Mouse (Mus musculus) urinary bladder, postnatal 25 days (tissue): ENCODE data around the gene Wrap73.

Source experiments
- DNase-seq: peaks from one replicate; pipeline ENCODE4 v3.0.0; 2022; ENCODE audit warnings: low spot score

The Wrap73 gene

DNA sequence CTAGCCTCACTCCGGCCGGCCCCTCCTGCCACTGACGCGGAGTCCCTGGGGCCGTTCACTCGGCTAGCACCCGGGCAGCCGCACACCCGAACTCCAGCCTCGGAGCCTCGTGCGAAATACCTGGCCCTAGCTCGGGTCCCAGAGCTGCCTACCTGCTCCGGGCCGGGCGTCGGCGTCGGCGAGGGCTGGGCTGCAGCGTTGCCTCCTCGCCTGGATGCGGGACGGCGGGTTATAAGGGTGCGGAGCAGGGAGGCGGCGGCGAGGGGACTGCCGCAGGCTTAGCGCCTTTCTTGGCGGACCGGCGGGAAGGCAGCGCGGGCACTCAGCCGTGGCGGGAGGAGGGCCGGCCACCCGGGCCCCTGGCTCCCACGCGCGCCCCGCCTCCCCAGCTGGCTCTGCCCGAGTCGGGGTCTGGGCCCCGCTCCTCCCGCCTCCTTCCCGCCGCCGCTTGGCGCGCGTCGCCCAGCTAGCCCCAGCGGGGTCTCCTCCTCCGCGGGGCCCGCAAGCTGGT is 2.4 kb upstream of the Wrap73 start:
- DNase-seq = no peak

GRCm38 (mm10) chr4:154140182-154140212 is 2.2 kb upstream of the Wrap73 start, which contains the start of gene Trp73:
Gene Trp73 (minus strand): TSS chr4:154140208.
- DNase-seq = no peak

GRCm38 (mm10) chr4:154140213-154141008 is 1.8 kb upstream of the Wrap73 start:
- DNase-seq = peak; percentile 14

GRCm38 (mm10) chr4:154141009-154141867 is 934 bp upstream of the Wrap73 start:
- DNase-seq = no peak

- DNase-seq = no peak
Measured at GRCm38 (mm10) chr4:154144712-154145111, 2.5 kb downstream of the Wrap73 start.

- no peak for DNase-seq
Measured at GRCm38 (mm10) chr4:154146342-154146741, 4.2 kb downstream of the Wrap73 start.

DNA sequence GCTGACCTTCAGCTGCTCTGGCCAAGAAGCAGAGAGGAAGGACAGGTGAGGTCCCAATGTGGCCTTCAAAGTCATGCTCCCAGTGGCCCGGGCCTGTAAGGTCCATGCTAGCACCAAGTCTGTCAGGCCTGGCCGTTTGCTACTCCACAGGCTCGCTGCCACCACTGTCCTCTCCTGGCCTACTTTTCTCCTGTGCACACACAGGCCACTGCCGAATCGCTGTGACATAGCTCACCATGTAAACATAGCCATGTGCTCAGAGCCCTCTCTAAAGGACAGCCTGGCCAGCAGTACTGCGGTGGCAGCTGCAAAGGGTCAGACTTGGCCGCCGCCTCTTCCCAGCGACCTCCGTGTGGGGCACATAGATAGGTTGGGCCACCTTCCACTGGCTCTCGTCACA is 11.9 kb downstream of the Wrap73 start:
- DNase-seq = no peak

- no peak for DNase-seq
Measured at GRCm38 (mm10) chr4:154156050-154156449, 13.9 kb downstream of the Wrap73 start.

DNA sequence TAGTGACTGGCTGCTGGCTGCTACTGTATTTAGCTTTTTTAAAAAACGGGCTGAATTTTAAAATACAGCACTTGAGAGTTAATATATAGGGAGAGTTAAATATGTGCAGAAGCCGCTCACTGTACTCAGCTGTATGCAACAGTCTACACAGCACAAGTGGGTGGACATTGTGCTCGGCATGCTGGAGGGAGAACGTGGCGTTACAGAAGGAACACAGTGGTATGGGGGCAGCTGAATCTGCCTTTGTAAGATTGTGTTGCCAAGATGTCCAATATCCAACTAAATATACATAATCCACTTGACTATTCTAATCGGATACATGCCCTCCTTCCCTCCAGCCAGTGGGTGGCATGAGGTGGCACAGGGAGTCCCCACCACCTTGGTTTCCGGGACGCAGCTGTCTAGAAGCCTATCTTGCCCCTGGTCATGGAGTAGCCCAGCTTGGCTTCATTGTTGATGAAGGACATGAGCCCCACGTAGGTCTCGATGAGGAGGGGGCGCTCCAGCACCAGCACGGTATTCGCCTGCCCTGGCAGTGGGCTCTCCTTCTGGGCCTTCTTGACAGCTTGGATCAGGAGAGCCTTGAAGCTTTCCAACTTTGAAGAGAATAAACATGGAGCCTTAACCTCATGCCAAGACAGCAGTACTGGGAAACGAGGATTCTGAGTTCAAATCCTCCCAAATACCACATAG is 15.9 kb downstream of the Wrap73 start:
- DNase-seq = no peak

- peak; percentile 74 for DNase-seq
Measured at GRCm38 (mm10) chr4:154159002-154159401, 16.8 kb downstream of the Wrap73 start.

DNA sequence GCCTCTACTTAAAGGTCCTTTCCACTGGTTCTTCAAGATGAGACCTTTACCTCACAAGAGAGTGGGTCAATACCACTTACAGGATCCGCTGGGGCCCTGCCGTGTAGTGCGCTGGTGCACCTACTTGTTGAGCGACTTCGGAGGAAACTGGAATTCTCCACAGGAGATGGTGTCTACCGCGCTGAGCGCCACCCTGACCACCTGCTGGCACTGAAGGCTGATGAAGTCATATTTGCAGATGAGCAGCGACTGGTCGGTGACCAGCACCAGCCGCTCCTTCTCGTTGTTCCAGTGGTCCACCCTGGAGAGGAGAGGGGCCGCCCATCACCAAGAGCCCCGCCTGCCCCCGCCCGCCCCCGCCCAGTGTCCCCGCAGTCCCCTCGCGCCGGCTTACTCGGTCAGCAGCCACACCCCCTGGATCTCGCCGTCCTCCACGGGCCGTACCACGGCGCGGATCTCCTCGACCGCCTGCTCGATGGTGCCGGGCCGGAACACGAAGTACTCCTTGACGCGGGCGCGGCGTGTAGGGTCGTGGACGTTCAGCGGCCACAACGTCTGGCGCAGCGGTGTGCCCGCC is 17.9 kb downstream of the Wrap73 start:
- DNase-seq = no peak

DNA sequence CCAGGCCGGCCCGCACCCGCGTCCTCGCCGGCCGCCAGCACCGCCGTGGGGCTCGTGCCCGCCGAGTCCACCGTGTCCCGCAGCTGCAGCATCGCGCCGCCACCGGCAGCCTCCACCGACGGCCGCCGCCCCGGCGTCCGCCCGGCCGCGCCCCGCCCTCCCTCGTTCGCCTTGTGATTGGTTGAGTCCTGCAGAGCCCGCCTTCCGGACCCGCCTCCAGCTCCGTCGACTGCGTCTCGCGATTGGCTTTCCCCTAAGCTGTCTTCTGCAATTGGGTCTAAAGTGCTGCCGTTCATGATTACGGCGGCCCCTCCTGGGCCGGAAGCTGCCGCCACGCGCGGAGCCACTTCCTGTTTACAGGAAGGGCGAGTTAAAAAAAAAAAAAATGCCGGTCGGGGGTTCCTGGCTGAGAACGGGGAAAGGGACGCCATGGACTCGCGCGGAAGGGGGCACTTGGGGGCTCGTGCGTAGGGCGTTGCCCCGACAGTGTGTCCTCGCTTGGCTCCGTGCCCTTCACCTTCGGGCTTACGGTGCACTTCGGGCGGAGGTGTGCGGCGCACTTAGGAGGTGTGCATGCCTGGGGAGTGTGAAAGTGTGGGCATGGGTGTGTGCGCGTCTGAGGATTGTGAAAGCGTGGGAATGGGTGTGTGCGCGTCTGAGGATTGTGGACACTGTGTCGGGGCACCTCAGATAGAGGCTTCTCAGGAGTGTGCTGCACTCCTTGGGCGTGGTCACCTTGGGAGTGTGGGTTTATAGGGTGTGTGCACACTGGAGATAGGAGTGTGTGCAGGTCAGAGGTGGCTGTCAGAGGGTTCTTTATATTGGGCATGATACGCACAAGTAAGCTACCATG is 18.6 kb downstream of the Wrap73 start, which contains the start of gene Tprgl:
Tprgl (minus strand) TSS at position 129 of the 853 bp plus-strand sequence.
- peak; percentile 94 for DNase-seq

- peak; percentile 71 for DNase-seq
Measured at GRCm38 (mm10) chr4:154163296-154163695, 21.1 kb downstream of the Wrap73 start.

DNA sequence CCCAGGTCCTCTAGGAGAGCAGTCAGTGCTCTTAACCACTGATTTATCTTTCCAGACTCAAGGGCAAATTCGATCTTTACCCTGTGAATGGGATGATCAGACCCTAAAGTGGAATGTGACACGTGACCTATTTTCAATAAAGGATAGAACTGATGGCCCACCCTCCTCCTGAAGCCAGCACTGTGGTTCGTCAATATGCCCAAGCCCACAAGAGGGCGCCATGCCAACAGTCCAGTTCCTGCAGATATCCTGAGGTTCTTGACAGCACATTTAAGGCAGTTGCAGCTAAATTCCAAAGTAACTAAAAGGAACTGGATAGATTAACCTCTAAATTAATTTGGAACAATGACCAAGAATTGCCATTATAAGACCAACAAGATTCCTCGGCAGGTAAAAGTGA is 24.9 kb downstream of the Wrap73 start:
- peak; percentile 70 for DNase-seq

GRCm38 (mm10) chr4:154170021-154170420 is 27.8 kb downstream of the Wrap73 start:
- DNase-seq = no peak

DNA sequence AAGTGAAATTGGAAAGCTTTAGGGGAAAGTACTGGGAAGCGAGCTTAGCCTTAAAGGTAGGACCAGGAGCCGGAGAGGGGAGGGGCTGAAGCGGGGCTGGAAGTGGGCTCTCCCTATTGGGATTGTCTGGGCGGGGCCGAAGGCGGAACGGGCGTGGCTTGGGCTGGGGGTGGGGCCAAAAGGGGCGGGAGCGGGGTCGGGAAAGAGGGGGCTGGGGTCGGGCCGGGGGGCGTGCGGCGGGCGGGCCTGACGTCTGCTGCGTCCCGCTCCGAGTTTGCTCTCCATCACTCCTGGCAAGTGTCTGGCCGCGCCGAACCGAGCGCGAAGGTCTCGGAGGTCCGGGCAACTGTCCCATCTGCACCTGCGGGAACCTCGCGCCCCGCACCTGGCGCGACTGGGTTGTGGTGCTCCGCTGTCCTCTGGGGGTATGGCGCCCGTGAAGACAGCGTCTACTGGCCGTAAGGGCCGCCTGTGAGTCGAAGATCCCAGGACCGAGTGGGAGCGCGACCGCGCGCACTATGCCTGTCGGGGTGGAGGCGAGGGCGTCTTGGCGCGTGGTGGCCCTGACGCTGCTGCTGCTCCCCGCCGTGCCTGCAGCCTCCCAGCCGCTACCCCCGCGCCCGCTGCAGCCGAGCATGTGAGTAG is 28.5 kb downstream of the Wrap73 start, which contains the start of gene Megf6:
Megf6 (plus strand) TSS at position 225 of the 645 bp plus-strand sequence.
- peak; percentile 33 for DNase-seq

DNA sequence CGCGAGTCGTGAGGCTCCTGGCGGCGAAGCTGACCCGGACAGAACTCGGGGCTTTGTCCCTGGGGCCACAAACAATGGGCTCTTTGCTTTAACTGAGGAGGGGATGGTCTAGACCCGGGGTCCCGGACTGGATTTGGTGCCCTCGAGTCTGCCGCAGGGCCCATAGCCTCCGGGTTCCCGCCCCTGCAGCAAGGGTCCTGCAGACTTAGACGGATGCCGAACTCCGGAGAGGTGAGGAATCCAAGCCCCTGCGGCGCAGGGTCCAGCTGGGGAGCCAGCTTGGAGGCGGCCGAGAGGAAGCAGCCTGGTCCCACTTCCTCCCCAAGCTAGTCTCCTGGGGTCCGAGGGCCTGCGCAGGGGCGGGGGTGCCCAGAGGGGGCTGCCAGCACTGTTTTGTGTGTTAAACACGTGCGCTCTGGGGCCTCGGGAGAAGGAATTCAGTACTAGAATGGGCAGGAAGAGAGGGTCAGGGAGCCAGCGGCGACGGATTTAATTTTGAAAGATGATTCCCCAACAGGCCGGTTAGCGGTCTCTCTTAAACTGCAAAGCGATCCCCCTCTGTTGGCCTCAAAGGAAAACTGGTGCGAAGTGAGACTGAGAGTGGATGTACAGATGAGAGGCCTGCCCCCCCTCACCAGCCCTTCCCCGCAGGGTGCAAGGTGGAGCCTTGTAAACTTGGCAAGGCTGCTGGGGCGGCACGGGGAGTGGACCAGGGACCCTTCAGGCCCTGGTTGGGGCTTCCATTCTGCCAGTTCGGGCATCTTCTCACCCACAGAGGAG is 29.2 kb downstream of the Wrap73 start:
- DNase-seq = no peak

DNA sequence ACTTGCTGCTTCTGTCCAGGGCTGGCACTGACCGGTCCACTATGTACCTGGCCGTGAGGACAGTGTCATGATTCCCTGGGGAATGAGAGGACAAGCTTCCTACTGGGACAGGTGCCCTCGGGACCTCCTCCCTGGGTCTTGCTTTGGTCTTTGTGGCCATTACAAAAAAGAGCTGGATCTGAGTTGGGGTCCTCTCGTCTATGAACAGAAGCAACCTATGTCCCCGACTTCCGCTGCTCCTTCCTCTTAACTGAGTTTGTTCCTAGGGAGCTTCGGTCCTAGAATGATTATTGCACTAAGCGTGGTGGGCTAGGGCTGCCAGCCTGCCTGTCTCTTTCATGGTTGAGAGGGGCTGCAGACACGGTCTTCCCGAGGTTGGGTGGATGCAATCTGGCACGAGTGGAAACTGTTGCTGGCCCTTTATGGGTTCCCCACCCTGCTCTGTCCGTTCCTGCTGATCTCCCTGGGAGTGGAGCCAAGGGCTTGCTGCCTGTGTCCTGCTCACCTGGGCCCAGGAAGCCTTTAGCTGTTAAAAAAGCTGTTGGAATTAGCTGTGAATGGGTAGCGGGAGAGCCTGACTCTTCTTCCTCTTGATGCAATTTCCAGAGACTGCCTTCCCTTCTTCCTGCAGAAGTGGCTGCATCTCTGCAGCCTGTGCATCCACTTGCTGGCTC is 29.9 kb downstream of the Wrap73 start:
- DNase-seq = no peak

GRCm38 (mm10) chr4:154177257-154177656 is 35.1 kb downstream of the Wrap73 start:
- peak; percentile 22 for DNase-seq

DNA sequence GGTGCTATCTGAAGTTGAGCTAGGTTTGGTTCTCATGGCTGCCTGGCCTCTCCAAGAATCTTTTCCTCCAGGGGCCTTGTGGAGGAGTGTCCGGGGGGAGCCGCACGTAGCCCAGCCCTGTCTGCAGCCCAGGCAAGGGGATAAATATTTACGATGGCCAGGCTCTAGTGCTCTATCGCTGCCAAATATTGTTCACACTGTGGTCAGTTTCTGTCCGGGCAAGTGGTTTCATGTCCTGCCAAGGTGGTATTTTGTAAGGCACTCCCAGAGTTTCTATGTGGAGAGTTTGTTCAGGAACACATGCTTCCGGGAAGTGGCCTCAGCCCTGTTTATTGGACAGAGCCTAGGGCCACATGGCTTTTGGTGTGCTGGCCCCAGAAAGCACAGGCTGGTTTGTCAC is 38.8 kb downstream of the Wrap73 start:
- DNase-seq = no peak
